Mouse (Mus musculus) adrenal gland, adult 18-20 months (tissue): Measurements from ENCODE around the gene Ltb. TPM values are rescaled to one million over a fixed set of nuclear protein-coding genes. Genes with fewer than 3 reads are reported as not detected.

ENCODE experiments used
- DNase-seq, 2 experiments: peaks; one replicate each; pipeline ENCODE4 v3.0.0; 2021 to 2022; ENCODE audit warnings: low spot score in 2 of 2
- total RNA-seq, 2 experiments: library from RNA; stranded (reverse); gene quantifications; 1 replicate in 1 of 2; 2 replicates in 1 of 2; pipeline ENCODE4 v1.2.3; 2021

Gene Ltb
- total RNA-seq, 2 experiments from 2014 or later = 2.0 to 6.5 TPM

GRCm38 (mm10) chr17:35164568-35165450, 29.4 kb upstream of the Ltb start, which contains the start of gene Prrc2a:
Gene Prrc2a, minus strand, starts transcription at chr17:35164897.
- peak; percentile 94 to 95 for DNase-seq

- DNase-seq = no peak
Observed at GRCm38 (mm10) chr17:35165451-35166155, 28.6 kb upstream of the Ltb start.

GRCm38 (mm10) chr17:35166352-35167035, 27.7 kb upstream of the Ltb start:
- DNase-seq = peak in 1 of 2 experiments; percentile 50

- no peak for DNase-seq
Observed at GRCm38 (mm10) chr17:35167794-35168193, 26.4 kb upstream of the Ltb start.

DNA sequence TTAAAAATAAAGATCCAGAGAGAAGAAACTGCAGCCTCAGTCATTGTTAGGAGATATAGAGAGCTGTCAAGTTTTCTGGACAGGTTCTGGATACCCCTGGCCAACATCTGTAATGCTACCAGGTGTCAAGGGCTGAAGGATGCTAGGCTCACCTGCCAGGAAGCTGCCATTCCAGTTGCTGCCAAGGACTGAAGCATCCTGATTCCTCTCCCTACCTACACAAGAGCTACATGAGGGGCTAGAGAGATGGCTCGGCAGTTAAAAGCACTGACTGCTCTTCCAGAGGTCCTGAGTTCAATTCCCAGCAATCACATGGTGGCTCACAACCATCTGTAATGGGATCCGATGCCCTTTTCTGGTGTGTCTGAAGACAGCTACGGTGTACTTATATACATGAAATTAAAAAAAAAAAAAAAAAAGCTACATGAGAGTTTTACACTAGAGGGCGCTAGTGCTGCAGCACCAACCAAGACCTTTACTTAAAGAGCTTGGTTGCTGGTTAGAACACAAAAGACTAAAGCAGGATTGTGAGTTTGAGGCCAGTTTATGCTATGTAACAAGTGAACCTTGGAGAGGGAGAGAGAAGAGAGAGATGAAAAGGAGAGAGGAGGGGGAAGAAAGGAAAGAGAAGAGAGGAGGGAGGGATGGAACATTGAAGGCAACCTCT, 25.6 kb upstream of the Ltb start:
- DNase-seq = no peak

GRCm38 (mm10) chr17:35172445-35173234, 21.6 kb upstream of the Ltb start:
- DNase-seq = no peak

- no peak for DNase-seq
Observed at GRCm38 (mm10) chr17:35173329-35173728, 20.9 kb upstream of the Ltb start.

DNA sequence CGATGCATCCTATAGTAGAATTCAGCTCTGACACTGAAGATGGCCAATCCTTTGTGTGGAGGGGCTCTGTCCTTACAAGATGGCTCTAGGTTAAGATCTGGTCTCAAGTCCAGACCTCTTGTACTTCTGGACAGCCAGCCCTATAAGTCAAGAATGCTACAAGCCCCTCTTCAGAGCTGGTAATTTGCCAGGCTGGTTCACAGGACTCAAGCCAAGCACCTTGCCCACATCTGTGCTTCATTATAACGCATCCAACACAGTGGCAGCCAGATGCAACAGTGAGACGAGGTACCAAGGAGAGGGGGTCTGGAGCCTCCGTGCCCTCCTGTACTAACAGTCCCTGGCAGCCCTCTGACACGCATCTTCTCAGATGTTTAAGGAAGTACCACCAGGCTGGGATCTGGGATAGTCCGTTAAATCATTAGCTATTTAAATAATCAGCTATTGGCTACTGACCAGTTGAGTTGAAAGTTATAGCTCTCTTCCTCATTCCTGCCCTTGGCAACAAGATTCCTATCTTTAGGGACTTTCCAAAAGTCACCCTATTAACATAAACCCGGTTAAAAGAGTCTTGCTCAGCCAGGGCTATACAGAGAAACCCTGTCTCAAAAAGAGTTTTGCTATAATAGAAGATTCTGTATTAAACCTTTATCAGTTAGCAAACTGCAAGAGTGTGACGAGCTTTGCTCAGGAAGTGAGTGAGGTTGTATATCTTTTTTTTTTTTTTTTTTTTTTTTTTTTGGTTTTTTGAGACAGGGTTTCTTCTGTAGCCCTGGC, 19.9 kb upstream of the Ltb start:
- DNase-seq = no peak

GRCm38 (mm10) chr17:35175382-35175781, 18.9 kb upstream of the Ltb start:
- no peak for DNase-seq

DNA sequence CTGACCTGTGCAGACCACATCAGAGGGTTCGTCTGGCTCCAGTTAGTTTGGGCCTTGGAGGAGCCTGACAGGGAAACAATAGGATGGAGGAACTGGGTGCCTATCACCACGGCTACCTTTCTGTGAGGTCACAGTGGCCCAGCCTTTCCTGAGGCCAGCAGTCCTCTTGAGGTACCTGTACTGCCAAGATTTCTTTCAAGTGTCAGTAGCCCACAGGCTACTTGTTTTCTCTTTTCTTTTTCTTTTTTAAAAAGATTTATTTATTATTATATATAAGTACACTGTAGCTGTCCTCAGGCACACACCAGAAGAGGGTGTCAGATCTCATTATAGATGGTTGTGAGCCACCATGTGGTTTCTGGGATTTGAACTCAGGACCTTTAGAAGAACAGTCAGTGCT, 18.3 kb upstream of the Ltb start, which contains the start of gene Aif1:
Gene Aif1 (minus strand): TSS at position 101 of the 400 bp plus-strand sequence.
- DNase-seq = no peak

GRCm38 (mm10) chr17:35178528-35178927, 15.7 kb upstream of the Ltb start:
- peak; percentile 85 for DNase-seq

- no peak for DNase-seq
Observed at GRCm38 (mm10) chr17:35180093-35180492, 14.1 kb upstream of the Ltb start.

- peak; percentile 58 to 72 for DNase-seq
Observed at GRCm38 (mm10) chr17:35185639-35186611, 8.3 kb upstream of the Ltb start.

GRCm38 (mm10) chr17:35186681-35187080, 7.6 kb upstream of the Ltb start:
- DNase-seq = no peak

DNA sequence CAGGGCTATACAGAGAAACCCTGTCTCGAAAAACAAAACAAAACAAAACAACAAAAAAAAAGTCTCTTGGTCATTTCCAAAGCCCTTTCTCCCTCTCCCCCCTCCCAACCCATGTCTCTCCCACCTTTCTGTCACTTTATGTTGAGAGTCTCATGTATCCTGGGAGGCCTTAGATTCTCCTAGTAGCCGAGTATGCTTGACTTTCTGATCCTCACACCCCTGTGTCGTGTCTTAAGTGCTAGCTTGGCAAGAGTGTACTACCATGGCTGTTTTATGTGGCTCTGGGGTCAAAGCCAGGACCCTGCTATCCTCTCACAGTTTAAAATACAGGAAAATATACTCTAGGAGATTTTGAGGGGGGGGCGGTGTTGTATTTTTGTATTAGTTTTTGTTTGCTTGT, 6.9 kb upstream of the Ltb start:
- no peak for DNase-seq

DNA sequence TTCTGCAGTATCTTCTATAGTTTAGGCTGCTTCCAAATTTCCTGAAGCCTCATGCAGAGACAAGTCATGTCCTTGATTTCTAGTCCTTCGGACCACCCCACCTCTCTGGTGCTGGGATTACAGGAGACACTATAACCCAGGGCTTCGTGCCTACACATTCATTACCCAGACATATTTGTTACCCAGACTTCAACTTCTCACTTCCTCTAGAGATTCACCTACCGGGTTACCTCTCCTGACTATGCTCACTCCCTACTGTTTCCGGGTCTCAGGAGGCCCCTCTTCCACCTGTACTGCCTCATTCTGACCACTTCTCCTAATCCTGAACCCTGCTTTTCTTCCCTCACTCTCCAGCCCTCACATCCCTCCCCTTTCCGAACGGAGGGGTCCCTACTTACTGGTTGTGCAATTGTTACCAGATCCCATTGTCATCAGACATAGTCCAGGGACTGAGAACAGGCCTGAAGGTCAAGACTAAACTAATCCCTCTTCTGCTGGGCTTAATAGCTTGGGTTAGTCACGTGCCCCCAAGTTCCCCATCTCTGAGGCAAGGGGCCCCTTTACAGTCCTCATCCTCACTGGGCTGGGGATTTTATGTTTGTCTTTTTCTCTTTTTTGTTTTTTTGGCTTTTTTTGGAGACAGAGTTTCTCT, 6.2 kb upstream of the Ltb start, which contains the start of gene Lst1:
Gene Lst1 (minus strand): TSS at position 481 of the 652 bp plus-strand sequence.
- DNase-seq = no peak

DNA sequence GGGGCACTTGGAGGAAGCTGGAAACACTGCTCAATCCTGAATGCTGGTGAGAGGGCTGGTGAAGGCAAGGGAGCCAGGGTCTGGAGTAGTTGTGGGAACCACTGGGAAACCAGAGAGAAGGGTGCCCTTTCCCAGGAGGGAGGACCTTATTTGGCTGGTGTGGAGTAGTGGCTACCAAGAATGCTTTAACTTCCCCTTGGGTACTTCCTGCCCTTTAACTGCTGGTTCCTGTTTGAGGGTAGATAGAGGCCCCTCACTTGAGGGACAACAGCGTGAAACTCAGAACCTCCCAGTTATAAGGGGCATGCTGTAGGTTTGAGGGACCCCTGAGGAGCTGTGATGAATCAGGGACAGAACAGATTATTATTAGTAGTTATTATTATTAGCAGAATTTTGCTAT, 5.1 kb upstream of the Ltb start:
- no peak for DNase-seq

GRCm38 (mm10) chr17:35190096-35190495, 4.1 kb upstream of the Ltb start:
- no peak for DNase-seq
